Mouse (Mus musculus) Patski (cell line): Measurements from ENCODE around the gene Nav1. TPM values are rescaled to one million over a fixed set of nuclear protein-coding genes. Genes with fewer than 3 reads are reported as not detected.

Source experiments
- ATAC-seq: fragments of 100-300 bp; one replicate; pipeline ENCODE4 v1.8.0; 2021
- CTCF ChIA-PET: fragments of 350-600 bp; sonication (Branson Sonifier 250); formaldehyde crosslinking; loops from one replicate; lab custom pipeline; 2022; ENCODE audit warnings: inconsistent platforms; lab: Charles Lee
- POLR2A ChIA-PET: fragments of 350-600 bp; sonication (Branson Sonifier 250); formaldehyde crosslinking; loops from one replicate; lab custom pipeline; 2022; ENCODE audit warnings: antibody characterized with exemption, inconsistent platforms; lab: Charles Lee
- DNase-seq: peaks from one replicate; pipeline ENCODE4 v3.0.0-alpha.2; 2011; ENCODE audit warnings: low read depth, low spot score
- H3K27me3 ChIP-seq: fragments of 371-371 bp; one replicate; pipeline ENCODE4 v1.5.1; 2021
- CTCF ChIP-seq: fragments of 100-300 bp; IDR thresholded peaks from one replicate; pipeline ENCODE4 v1.5.1; 2021
- in situ Hi-C: fragments of 300-500 bp; cut with MboI; formaldehyde crosslinking; loops from 3 replicates; pipeline ENCODE4 v1.11.1; 2018; ENCODE audit warnings: low pct_unique_long_range_greater_than_20kb, mixed read lengths
- polyA plus RNA-seq: library from polyadenylated mRNA; unstranded; gene quantifications from one replicate; pipeline ENCODE4 v1.2.3, GENCODE M21; 2021

The Nav1 gene
- polyA plus RNA-seq, 1 experiment from 2014 or later = 22.1 TPM

DNA sequence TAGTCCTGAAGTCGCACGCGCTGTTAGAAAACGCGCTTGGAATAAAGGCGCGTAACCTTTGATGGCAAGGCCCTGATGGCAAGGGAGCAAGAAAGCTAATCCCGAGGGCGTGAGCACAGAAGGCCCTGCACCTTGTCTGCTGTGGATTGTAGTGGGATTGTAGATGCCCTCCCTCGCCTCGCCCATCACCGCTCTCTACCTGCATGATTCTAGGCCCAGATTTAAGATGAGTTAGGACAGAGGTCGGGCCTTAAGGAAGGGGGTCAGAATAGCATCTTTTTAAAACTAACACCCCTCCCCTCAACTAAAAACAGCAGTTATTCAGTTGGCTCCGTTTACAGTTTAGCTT lies 176.5 kb downstream of the Nav1 start:
- in situ Hi-C loops = no loop called here
- ChIA-PET POLR2A (interaction anchor here (1.0 to 1.2 kb wide), 4 partner anchors 11 to 56 kb away, joined by 3 to 4 read pairs (median 3); partner anchors contain the start of gene Shisa4), CTCF (interaction anchor here (0.5 to 2.5 kb wide), 3 partner anchors 20 to 273 kb away, joined by 3 to 6 read pairs (median 3); no protein-coding TSS in a partner anchor)
- DNase-seq (no peak), ATAC-seq (peak; percentile 11)
- no peaks in the 10 kb centered on the region for H3K27me3 ChIP-seq
- no peak for TF ChIP-seq CTCF

DNA sequence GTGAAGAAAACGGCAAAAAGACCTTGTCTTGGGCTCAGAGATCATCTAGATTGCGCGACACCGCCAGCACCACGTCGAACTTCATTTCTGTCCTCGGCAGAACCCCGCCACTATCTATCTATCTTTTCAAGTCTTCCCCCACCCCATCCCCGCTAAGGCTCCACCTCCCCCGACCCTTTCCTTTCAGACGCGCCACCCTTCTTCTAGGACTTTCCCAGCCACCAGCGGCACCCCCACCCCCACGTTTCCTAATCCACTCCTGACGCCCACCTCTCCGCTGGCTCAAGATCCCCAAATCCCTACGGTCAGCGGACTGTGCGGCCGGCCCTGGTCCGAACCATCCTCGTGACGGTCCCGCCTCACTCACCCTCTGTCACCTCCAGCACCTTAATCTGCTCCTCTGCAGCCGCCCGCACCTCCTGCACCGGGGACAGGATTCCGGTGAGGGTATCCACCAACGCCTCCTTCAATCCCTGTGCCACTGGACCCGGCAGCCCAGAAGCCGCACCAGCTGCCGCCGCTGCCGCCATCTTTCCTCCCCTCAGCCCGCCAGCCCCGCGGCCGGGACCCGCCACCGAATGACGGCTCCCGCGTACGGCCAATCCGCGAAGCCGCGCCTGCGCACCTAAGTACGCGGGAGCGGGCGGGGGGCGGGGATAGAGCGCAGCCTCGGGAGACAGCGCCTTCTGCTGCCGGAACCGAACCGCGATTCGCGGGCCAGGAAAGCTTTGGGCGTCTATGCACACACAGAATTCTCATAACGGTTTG lies 177.0 kb downstream of the Nav1 start, which contains the start of gene Ipo9:
Gene Ipo9 (minus strand): TSS at position 599 of the 768 bp plus-strand sequence.
- DNase-seq = peak; percentile 48
- POLR2A ChIA-PET = interaction anchor here (1.0 to 1.3 kb wide), 5 partner anchors 11 to 55 kb away, joined by 3 to 5 read pairs (median 3); partner anchors contain the start of gene Shisa4

DNA sequence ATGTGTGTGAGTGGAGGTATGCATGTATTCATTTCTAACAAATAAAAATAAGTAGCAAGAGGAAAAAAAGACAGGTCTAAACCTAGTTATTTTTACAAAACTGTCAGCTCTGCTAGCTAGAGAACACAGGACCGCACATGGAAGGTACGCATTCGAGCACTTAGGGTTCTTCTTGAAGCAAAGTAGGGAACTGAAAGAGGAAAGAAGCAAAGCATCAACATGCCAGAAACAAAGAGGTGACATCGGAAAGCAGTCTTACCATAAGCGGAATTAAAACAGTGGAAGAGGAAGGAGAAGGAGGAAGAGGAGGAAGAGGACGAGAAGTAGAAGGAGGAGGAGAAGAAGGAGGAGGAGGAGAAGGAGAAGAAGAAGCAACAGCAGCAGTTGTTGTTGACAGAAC lies 179.7 kb downstream of the Nav1 start:
- no peaks in the 10 kb centered on the region for H3K27me3 ChIP-seq
- ATAC-seq = no peak
- TF ChIP-seq CTCF = no peak
- POLR2A ChIA-PET = no interaction called here
- no peak for DNase-seq
- in situ Hi-C loops = no loop called here
- CTCF ChIA-PET = no interaction called here

More for the DNA sequence above, 177.0 kb downstream of the Nav1 start, which contains the start of gene Ipo9:
- in situ Hi-C loops = no loop called here
- H3K27me3 ChIP-seq = no peaks in the 10 kb centered on the region
- peak; percentile 98 for TF ChIP-seq CTCF
- peak; percentile 75 for ATAC-seq
- CTCF ChIA-PET = interaction anchor here (0.5 to 2.5 kb wide), 5 partner anchors 16 to 274 kb away, joined by 3 to 6 read pairs (median 3); no protein-coding TSS in a partner anchor

DNA sequence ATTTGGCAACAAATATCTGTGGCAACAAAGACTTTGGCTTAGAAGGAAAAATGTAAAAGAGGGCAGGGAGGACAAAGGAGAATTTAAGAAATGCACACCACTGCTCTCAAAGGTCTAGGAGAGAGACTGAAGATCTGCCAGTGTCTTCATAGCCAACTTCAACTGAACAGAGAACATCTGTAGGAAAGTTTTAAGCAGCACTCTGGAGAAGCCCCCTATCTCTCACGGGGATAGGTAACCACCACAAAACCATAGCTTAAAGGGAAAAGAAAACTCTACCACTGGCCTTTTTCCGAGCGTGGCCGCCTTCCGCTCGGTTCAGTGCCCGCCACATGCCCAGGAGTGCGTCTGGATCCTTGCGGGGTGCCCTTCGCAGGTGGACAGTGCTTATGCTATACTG lies 180.4 kb downstream of the Nav1 start:
- POLR2A ChIA-PET = no interaction called here
- ATAC-seq (no peak), DNase-seq (no peak)
- in situ Hi-C loops = no loop called here
- CTCF ChIA-PET = interaction anchor here (1.5 kb wide), 1 partner anchor 24 kb away, joined by 3 read pairs; no protein-coding TSS in a partner anchor
- no peak for TF ChIP-seq CTCF
- H3K27me3 ChIP-seq = no peaks in the 10 kb centered on the region

DNA sequence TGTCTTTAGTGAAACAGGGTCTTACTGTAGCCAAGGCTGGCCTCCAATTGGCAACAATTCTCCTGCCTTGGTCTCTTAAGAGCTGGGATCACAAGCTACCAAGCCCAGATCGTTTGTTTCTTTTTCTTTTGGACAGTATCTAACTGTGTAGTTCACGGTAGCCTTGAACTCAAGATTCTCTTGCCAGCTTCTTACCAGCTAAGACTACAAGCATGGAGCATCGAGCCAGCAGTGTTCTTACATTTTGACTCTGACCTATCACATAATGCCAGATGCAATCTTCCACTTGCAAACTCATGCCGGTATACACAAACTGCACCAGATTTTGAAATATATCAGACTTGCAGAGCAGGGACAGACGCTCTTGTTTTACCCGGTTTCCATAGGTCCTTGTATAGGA lies 184.3 kb downstream of the Nav1 start:
- CTCF ChIA-PET = interaction anchor here (1.3 kb wide), 1 partner anchor 9 kb away, joined by 3 read pairs; no protein-coding TSS in a partner anchor
- POLR2A ChIA-PET = no interaction called here
- DNase-seq (no peak), ATAC-seq (no peak)
- in situ Hi-C loops = no loop called here
- no peak for TF ChIP-seq CTCF
- no peaks in the 10 kb centered on the region for H3K27me3 ChIP-seq

DNA sequence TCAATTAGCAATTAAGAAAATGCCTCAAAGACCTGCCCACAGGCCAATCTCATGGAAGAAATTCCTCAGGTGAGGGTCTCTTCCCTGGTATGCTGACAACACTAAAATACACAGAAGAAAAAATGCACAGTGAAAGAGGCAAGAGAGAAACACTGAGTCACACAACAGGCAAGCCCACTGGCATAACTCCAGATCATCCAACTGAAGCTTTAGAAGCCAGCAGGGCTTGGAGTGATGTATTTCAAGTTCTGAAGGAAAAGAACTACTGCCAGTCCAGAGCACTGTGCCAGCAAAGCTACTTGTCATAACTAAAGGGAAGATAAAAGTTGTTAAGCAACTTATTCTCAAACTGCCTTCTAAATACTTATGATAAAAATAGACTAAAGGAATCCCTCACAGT lies 193.1 kb downstream of the Nav1 start:
- CTCF ChIA-PET = interaction anchor here (0.8 to 1.1 kb wide), 3 partner anchors 9 to 15 kb away, joined by 3 read pairs; no protein-coding TSS in a partner anchor
- in situ Hi-C loops = no loop called here
- POLR2A ChIA-PET = no interaction called here
- no peak for TF ChIP-seq CTCF
- no peaks in the 10 kb centered on the region for H3K27me3 ChIP-seq
- DNase-seq (peak; percentile 49), ATAC-seq (peak; percentile 65)

DNA sequence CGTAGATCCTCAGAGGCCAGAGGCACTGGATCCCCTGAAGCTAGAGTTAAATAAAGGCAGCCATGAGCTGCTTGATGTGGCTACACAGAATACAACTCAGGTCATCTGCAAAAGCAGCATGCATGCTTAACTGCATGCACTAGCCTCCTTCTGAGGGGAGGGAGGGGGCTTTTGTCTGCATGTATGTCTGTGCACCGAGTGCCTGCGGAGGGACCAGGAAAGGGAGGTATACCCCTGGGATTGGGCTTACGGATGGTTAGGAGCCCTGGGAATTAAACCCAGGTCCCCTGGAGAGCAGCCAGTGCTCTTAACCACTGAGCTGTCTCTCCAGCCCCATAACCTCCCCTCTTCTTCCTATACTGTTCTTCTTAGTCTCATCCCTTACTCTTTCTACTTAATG lies 195.0 kb downstream of the Nav1 start:
- no peak for TF ChIP-seq CTCF
- H3K27me3 ChIP-seq = no peaks in the 10 kb centered on the region
- in situ Hi-C loops = no loop called here
- ChIA-PET CTCF (interaction anchor here (0.9 to 1.3 kb wide), 2 partner anchors 12 to 23 kb away, joined by 3 read pairs; no protein-coding TSS in a partner anchor), POLR2A (no interaction called here)
- ATAC-seq (no peak), DNase-seq (no peak)

DNA sequence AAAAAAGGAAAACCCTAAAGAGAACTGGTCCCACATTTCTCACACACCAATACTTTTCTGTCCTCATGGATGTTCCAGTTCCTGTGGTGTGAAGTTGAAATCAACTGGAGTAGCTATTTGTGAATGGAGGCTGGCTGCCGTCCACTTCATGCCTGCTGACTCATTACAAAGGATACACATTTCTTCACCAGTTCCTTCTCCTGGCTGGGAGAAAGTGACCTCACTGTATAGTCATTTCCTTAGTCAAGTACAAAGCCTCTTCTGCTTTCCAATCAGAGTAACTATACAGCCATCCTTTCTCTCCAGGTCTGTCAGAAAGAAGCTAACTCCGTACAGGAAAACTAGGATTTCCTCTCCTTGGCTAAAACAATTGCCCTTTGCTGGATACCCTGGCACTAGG lies 196.1 kb downstream of the Nav1 start:
- in situ Hi-C loops = no loop called here
- POLR2A ChIA-PET = no interaction called here
- H3K27me3 ChIP-seq = no peaks in the 10 kb centered on the region
- CTCF ChIA-PET = interaction anchor here (0.7 to 1.4 kb wide), 4 partner anchors 10 to 22 kb away, joined by 3 to 6 read pairs (median 4); partner anchors contain the start of gene Ipo9
- ATAC-seq (peak; percentile 90), DNase-seq (peak; percentile 71)
- no peak for TF ChIP-seq CTCF

DNA sequence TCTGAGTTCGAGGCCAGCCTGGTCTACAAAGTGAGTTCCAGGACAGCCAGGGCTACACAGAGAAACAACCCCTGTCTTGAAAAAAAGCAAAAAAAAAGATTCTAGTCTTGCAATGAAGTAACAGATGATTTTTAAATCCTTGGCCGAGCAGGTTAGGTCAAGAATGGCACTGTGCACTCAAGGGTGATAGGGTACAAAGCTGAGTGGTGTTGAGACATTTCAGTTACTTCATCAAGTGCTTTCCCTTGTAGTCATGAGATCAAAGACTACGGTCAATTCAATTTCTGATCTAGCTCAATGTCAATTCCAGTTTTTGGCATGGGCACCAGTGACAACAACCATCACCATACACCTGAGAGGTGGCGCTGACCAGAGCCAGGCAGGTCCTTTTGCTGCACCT lies 198.1 kb downstream of the Nav1 start:
- ChIA-PET CTCF (interaction anchor here (0.6 to 1.3 kb wide), 2 partner anchors 14 to 38 kb away, joined by 3 to 5 read pairs; no protein-coding TSS in a partner anchor), POLR2A (no interaction called here)
- ATAC-seq (no peak), DNase-seq (no peak)
- no peak for TF ChIP-seq CTCF
- no peaks in the 10 kb centered on the region for H3K27me3 ChIP-seq
- in situ Hi-C loops = no loop called here

DNA sequence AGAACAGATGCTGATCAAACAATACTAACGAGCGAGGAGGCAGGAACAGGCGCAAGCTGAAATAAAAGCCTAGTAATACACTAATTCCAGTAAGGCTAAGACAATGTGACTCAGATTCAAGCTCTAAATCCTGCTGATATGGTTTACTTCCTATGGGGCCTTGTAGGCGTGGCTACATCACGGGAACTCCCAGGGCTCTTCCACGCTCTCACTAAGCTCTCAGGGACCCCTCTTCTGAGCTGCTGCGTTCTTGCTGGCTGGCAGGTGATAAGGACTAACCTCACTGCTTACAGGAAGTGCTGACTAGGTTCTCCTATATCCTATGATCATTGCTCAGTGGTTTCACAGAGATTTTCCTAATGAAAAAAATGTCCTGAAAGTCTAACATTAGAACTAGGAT lies 201.7 kb downstream of the Nav1 start:
- in situ Hi-C loops = no loop called here
- CTCF ChIA-PET = interaction anchor here (0.9 to 1.6 kb wide), 3 partner anchors 8 to 27 kb away, joined by 3 to 4 read pairs (median 3); no protein-coding TSS in a partner anchor

More for the DNA sequence above, 201.7 kb downstream of the Nav1 start:
- no peak for DNase-seq
- H3K27me3 ChIP-seq = no peaks in the 10 kb centered on the region
- POLR2A ChIA-PET = interaction anchor here (1.2 kb wide), 1 partner anchor 25 kb away, joined by 4 read pairs; the partner anchor contains the start of gene Ipo9
- no peak for TF ChIP-seq CTCF
- no peak for ATAC-seq
